Mouse (Mus musculus): ENCODE measurements around the gene Abca7. TPM values are rescaled to one million over a fixed set of nuclear protein-coding genes. Genes with fewer than 3 reads are reported as not detected.

Gene Abca7
- total RNA-seq (2023), result 100 to 1,000 TPM; 108 to 114 TPM

DNA sequence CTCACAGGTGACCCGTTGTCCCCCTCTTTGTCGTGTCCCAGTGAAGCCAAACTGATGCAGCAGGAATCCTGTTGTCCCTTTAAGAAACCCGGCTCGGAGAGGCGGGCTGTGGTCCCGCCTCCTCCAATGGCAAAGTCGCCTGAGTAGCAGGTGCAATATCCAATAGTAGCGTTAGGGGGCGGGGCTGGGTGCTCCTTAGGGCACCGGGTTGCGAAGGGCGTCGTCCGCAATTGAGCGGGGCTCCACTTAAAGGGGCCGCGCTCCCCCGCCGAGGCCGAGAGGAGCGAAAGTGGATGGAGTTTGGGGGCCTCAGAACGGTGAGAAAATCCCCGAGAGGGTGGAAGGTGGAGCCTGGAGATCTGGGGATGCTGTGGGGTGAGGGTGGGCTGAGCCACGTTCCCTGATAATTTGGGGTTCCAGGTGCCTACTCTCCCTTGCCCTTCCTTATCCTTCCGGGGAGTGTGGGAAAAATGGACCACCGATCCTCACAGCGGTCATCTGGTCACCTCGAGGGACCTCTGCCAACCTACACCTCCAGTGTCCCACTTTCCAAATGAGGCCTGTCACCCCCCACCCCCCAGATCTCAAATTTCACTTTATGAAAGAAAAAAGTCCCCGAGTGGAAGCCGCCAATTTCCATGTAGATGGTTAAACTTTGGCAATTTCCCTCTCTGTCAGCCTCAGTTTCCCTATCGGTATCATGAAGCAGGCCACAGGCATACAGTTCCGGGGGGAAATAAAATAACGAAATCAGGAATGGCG, at the start of gene Abca7:
TSS of gene Abca7 (plus strand) at position 223 of the 762 bp plus-strand sequence.

DNA sequence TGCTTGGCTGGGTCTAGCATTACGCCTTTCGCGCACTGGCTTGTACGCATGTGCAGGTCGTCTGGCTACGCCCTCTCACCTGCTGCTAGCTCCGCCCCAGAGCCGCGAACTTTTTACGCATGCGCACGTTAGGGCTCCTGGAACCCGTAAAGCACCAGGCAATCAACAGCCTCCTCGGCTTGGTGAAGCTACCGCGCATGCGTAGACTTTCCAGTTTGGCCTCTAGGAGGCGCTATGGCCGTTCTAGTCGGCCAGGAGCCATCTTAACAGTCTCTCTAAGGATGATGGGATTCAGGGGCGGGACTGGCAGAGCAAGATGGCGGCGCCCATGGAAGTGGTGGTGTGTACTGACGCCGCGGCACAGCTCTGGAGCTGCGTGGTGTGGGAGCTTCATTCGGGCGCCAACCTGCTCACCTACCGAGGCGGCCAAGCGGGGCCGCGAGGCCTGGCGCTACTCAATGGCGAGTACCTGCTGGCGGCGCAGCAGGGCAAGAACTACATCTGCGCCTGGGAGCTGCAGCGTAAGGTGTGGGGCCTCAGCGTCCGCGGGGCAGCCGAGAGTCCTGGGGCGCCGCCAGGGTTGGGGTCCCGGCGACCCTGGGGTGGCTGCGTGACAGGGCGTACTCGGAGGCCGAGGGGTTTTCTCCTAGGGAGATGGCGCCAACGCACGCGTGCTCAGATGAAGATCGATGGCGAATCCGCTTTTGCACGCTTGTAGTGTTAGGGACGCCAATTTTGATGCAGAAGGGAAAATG, 36.3 kb upstream of the Abca7 start, which contains the start of gene Wdr18:
TSS of gene Wdr18 (plus strand) at position 306 of the 755 bp plus-strand sequence.

DNA sequence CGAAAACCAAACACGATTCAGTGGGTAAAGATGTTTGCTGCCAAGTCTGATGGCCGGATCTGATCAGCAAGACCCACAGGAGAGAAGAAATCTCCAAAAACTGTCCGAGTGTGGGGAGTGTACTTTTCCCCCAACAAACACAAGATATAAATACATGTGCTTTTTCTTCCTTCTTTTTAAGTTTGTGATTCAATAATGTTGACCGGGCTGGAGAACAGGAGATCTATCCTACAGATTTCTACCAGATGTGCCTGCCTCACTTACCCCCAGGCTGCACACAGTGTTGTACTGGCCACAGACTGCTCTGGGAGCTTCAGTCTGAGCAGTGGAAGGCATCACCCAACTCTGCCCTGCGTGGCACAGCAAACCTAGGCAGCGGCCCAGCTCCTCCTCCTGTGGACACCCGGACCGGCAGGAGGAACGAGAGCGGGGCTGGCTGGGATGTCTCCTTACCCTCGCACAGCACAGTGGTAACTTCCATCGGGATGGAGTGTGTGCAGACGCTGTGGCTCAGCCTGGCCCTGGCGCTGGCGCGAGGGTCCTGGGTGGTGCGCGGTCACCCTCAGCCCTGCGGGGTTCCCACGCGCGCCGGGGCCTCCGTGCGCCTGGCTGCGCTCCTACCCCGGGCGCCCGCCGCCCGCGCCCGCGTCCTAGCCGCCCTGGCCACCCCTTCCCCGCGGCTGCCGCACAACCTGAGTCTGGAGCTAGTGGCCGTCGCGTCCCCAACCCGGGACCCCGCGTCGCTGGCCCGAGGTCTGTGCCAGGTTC, 25.7 kb upstream of the Abca7 start, which contains the start of gene Grin3b:
TSS of gene Grin3b (plus strand) at position 301 of the 768 bp plus-strand sequence.

DNA sequence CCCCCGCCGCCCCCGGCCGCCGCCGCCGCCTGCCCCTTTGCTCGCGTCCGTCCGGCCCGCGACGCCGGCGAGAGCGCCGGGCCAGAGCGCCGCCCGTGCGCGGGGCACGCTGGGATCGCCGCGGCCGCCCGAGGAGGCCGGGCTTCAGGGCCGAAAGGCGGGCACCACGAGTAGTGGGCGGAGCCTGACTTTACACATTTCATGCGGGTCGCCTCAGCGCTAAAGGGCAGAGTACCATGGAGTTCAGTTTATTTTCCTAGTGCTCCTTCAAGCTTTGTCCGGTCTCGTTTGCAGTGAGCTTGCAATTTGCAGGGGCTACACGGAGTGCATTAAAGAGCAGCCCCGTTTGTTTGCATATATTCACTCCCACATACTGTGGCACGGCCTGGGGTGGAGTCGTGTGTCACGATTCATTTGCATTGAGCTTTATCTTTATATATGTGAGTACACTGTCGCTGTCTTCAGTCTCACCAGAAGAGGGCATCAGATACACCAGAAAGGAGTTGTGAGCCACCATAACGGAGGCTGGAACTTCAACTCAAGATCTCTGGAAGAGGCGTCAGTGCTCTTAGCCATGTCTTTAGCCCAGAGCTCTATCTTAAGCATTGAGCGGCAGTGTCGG, 12.0 kb upstream of the Abca7 start, which contains the start of gene Tmem259:
TSS of gene Tmem259 (minus strand) at position 136 of the 622 bp plus-strand sequence.

GRCm38 (mm10) chr10:79988506-79989271, 7.6 kb upstream of the Abca7 start, which contains the start of gene Cnn2:
Cnn2 (plus strand) TSS chr10:79988584.

GRCm38 (mm10) chr10:80016511-80016910, 20.2 kb downstream of the Abca7 start, which contains the start of gene Arhgap45:
Arhgap45 (plus strand) TSS chr10:80016653.

GRCm38 (mm10) chr10:80039559-80039979, 43.3 kb downstream of the Abca7 start, which contains the start of gene Polr2e:
Polr2e (minus strand) TSS chr10:80039795.

DNA sequence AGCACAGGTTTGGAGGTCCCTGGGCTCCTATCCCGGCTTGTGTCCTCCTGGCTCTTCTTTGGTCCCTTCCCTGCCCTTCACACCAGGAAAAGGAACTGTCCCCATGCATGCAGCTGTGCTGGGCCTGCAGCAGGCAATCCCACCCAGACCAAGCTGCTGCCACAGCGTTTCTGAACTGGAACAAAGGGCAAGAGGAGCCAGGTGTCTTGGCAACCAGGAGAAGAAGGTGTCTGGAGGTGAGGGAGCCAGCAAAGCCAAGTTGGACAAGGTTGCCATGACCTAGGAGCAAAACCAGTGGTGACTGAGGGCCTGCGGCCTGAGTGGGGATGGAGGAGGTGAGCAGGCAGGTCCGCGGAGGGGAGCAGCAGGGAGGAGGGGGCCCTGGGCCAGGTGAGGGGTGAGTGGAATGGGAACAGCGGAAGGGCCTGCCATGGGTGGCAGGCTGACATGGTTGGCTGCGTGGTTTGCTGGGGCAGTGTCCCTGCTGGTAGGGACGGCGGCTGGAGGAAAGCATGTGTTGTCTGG, 50.8 kb downstream of the Abca7 start, which contains the start of gene Gpx4:
TSS of gene Gpx4 (plus strand) at position 126 of the 525 bp plus-strand sequence.

Other genes with a start within 250 kb of the Abca7 start
- gene Polrmt, start 249.9 kb upstream of the Abca7 start, total RNA-seq (2023), result 10 to 100 TPM; 12.2 to 14.2 TPM
- not detected for gene Fgf22, start 241.4 kb upstream of the Abca7 start, total RNA-seq (2023)
- gene Rnf126, start 229.5 kb upstream of the Abca7 start, total RNA-seq (2023), result 10 to 100 TPM; 23.5 to 29.1 TPM
- gene Fstl3, start 219.2 kb upstream of the Abca7 start, total RNA-seq (2023), result 1 to 10 TPM; 4.3 to 4.5 TPM
- gene Prss57, start 205.5 kb upstream of the Abca7 start, total RNA-seq (2023), result 10 to 100 TPM; 22.9 to 23.5 TPM
- 100 to 1,000 TPM; 118 to 122 TPM for gene Palm, start 202.9 kb upstream of the Abca7 start, total RNA-seq (2023)
- gene Misp, start 175.5 kb upstream of the Abca7 start, total RNA-seq (2023), result 1 to 10 TPM in 1 of 2 experiments, under 1 TPM in 1; 0.64 to 1.1 TPM
- gene Ptbp1, start 142.1 kb upstream of the Abca7 start, total RNA-seq (2023), result 100 to 1,000 TPM; 255 to 282 TPM
- 100 to 1,000 TPM; 525 to 560 TPM for gene Prtn3, start 122.0 kb upstream of the Abca7 start, total RNA-seq (2023)
- gene Plppr3, start 121.9 kb upstream of the Abca7 start, total RNA-seq (2023), result 10 to 100 TPM; 20.1 to 25.2 TPM
- gene Elane, start 110.2 kb upstream of the Abca7 start, total RNA-seq (2023), result 100 to 1,000 TPM; 647 to 654 TPM
- under 1 TPM in 1 of 2 experiments, not detected in 1; 0.46 TPM for gene Cfd, start 105.6 kb upstream of the Abca7 start, total RNA-seq (2023)
- gene Med16, start 87.6 kb upstream of the Abca7 start, total RNA-seq (2023), result 10 to 100 TPM; 33.3 to 34.5 TPM
- not detected for gene Gm26602, start 85.6 kb upstream of the Abca7 start, total RNA-seq (2023)
- 1 to 10 TPM; 4.2 to 5.2 TPM for gene Kiss1r, start 79.5 kb upstream of the Abca7 start, total RNA-seq (2023)
- gene R3hdm4, start 75.3 kb upstream of the Abca7 start, total RNA-seq (2023), result 100 to 1,000 TPM; 448 to 486 TPM
- gene Arid3a, start 69.5 kb upstream of the Abca7 start, total RNA-seq (2023), result 100 to 1,000 TPM; 176 to 193 TPM
- gene Wdr18, start 36.3 kb upstream of the Abca7 start, total RNA-seq (2023), result 1 to 10 TPM; 8.5 to 9.7 TPM
- gene Grin3b, start 25.8 kb upstream of the Abca7 start, total RNA-seq (2023), result under 1 TPM in 1 of 2 experiments, not detected in 1; 0.20 TPM
- gene Tmem259, start 12.2 kb upstream of the Abca7 start, total RNA-seq (2023), result 10 to 100 TPM; 64.3 to 74.9 TPM
- gene Cnn2, start 7.9 kb upstream of the Abca7 start, total RNA-seq (2023), result 100 to 1,000 TPM; 518 to 532 TPM
- gene Arhgap45, start 20.2 kb downstream of the Abca7 start, total RNA-seq (2023), result 100 to 1,000 TPM; 413 to 426 TPM
- 10 to 100 TPM; 40.4 to 41.4 TPM for gene Polr2e, start 43.3 kb downstream of the Abca7 start, total RNA-seq (2023)
- gene Gpx4, start 50.7 kb downstream of the Abca7 start, total RNA-seq (2023), result 100 to 1,000 TPM; 313 to 334 TPM
- 100 to 1,000 TPM; 125 to 162 TPM for gene Sbno2, start 109.1 kb downstream of the Abca7 start, total RNA-seq (2023)
- 100 to 1,000 TPM; 175 to 179 TPM for gene Stk11, start 119.3 kb downstream of the Abca7 start, total RNA-seq (2023)
- 100 to 1,000 TPM; 122 to 126 TPM for gene Atp5d, start 142.1 kb downstream of the Abca7 start, total RNA-seq (2023)
- gene Cbarp, start 144.3 kb downstream of the Abca7 start, total RNA-seq (2023), result 1 to 10 TPM; 1.3 to 1.7 TPM
- gene Midn, start 151.8 kb downstream of the Abca7 start, total RNA-seq (2023), result 100 to 1,000 TPM; 232 to 270 TPM
- 10 to 100 TPM; 33.5 to 40.3 TPM for gene Cirbp, start 169.5 kb downstream of the Abca7 start, total RNA-seq (2023)
- 1 to 10 TPM; 5.4 to 6.7 TPM for gene 1600002K03Rik, start 176.4 kb downstream of the Abca7 start, total RNA-seq (2023)
- gene Efna2, start 183.0 kb downstream of the Abca7 start, total RNA-seq (2023), result under 1 TPM in 1 of 2 experiments, not detected in 1; 0.24 TPM
- 10 to 100 TPM; 32.2 to 32.6 TPM for gene Mum1, start 229.9 kb downstream of the Abca7 start, total RNA-seq (2023)

Data from neutrophil, adult 83 days (primary cell).